Mouse (Mus musculus) forebrain, embryonic 13.5 days (tissue): Measurements from ENCODE around the gene Cdk15. TPM values are rescaled to one million over a fixed set of nuclear protein-coding genes. Genes with fewer than 3 reads are reported as not detected.

Experiments used
- ATAC-seq: fragments of 200-750 bp; cut with Nextera tagmentation; 2 replicates; pipeline ENCODE4 v1.8.0; 2017
- H3K27ac ChIP-seq: fragments of 300-500 bp; sonication (generic); 2 replicates; pipeline ENCODE4 v1.5.1; 2015; ENCODE audit warnings: inconsistent platforms, mild to moderate bottlenecking, moderate library complexity
- H3K27me3 ChIP-seq: fragments of 300-500 bp; sonication (generic); 2 replicates; pipeline ENCODE4 v1.6.1; 2015; ENCODE audit warnings: mild to moderate bottlenecking, inconsistent platforms
- H3K36me3 ChIP-seq: fragments of 300-500 bp; sonication (generic); 2 replicates; pipeline ENCODE4 v1.6.1; 2015; ENCODE audit warnings: mild to moderate bottlenecking, inconsistent platforms; ENCODE audit not compliant: poor library complexity, severe bottlenecking
- H3K4me1 ChIP-seq: fragments of 300-500 bp; sonication (generic); 2 replicates; pipeline ENCODE4 v1.6.1; 2015; ENCODE audit warnings: inconsistent platforms
- H3K4me2 ChIP-seq: fragments of 300-500 bp; sonication (generic); 2 replicates; pipeline ENCODE4 v1.6.1; 2015; ENCODE audit warnings: inconsistent platforms, mild to moderate bottlenecking, moderate library complexity
- H3K4me3 ChIP-seq: fragments of 300-500 bp; sonication (generic); 2 replicates; pipeline ENCODE4 v1.5.1; 2015; ENCODE audit warnings: mild to moderate bottlenecking, inconsistent platforms
- H3K9ac ChIP-seq: fragments of 300-500 bp; sonication (generic); 2 replicates; pipeline ENCODE4 v1.6.1; 2015; ENCODE audit warnings: mild to moderate bottlenecking, inconsistent platforms
- H3K9me3 ChIP-seq: fragments of 300-500 bp; sonication (generic); replicated peaks from 2 replicates; pipeline ENCODE4 v1.6.1; 2016; ENCODE audit warnings: inconsistent platforms
- WGBS: fragments of 180-500 bp; shearing (Covaris S2); methylation state at CpG from one replicate; pipeline ENCODE4 v1.1.7; 2015; 5-methylcytosine and 5-hydroxymethylcytosine counted together
- polyA plus RNA-seq: library from polyadenylated mRNA; unstranded; fragments of >200 nt; fragmentation: Nextera tagmentation; extraction: Ambion mirVana; gene quantifications from 2 replicates; pipeline ENCODE4 v1.2.1, GENCODE M21; 2015

Gene Cdk15
- polyA plus RNA-seq, 1 experiment from 2014 or later = 0.39 TPM

DNA sequence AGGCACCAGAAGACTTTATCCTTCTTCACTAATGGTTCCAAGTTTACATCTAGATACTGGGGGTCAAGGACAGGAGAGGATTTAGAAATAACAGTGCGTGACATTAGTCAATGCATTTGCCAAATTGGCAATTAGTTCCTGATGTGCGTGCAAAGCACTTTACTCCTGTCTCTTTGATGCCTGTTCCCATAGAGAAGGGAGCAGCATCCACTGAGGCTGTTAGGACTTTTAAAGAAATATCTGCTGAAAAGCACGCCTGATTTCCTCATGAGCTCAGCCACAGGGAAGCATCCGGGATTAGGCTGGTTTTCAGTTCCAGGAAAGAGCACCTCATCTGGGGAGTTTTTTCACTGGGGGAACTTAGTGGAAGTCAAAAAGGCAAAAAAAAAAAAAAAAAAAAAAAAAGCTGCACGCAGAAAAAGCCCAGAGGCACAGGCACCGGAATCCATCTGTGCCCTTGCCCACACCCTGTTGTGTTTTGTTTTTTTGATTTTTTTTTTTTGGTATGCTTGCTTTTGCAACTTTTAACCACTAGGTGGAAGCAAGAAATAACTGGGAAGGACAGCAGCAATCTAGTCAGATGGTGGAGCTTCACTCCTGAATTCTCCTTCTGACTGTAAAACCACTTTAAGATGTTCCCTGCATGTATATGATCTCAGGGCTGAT is 59.8 kb downstream of the Cdk15 start:
- no peak overlapping the region for H3K9ac ChIP-seq
- 2% methylated on average over 6 of the region's 6 CpGs for WGBS
- H3K36me3 ChIP-seq = no peaks in the 10 kb centered on the region
- H3K27me3 ChIP-seq = peaks cover 28% of the 10 kb centered on the region
- H3K4me2 ChIP-seq = peak overlapping the region; percentile 45
- no peak overlapping the region for H3K4me3 ChIP-seq
- ATAC-seq = peak; percentile 53
- H3K27ac ChIP-seq = peak overlapping the region; percentile 51
- no peaks in the 10 kb centered on the region for H3K9me3 ChIP-seq
- peaks cover 48% of the 10 kb centered on the region for H3K4me1 ChIP-seq

DNA sequence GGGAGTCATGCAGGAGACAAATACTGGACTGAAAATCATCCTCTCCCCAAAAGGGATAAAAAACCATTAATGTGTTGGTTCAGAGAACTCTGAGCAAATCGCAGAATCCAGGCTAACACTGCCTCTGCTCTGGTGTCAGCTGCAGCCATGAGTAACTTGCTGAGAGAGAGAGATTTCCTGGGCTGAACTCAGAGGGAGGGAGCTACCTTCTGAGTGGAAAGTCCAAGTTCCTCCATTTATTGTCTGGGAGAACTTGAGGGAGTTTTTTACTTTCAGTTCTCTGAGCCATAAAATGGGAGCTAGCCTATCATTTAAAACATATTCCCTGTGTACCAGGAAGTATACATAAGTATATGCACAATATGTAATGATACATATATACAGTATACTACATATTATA is 60.7 kb downstream of the Cdk15 start:
- no peak overlapping the region for H3K4me3 ChIP-seq
- ATAC-seq = no peak

DNA sequence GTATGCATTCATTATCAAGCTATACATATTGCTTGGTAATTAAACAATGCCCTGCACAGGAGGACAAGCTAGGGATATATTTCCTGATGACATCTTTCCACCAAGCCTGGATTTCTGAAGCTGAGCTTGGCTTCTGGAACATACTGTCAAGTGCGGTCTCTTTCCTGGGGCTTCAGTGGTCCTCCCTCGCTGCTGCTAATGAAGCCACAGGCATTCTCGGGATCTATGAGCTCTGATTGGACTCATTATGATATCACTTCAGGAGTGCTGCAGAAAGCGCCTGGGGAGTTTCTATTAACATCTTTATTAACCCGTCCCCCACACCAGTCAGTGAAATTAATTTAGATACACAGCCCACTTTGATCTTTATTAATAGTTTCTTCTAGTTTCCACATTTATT is 62.2 kb downstream of the Cdk15 start:
- Histone ChIP-seq H3K27me3 (peaks cover 15% of the 10 kb centered on the region; the same call in 1 of the 2 replicates), H3K9me3 (no peaks in the 10 kb centered on the region), H3K27ac (no peak overlapping the region), H3K36me3 (no peaks in the 10 kb centered on the region), H3K9ac (no peak overlapping the region), H3K4me3 (no peak overlapping the region), H3K4me2 (no peak overlapping the region), H3K4me1 (peaks cover 31% of the 10 kb centered on the region)
- no peak for ATAC-seq
- WGBS = 30% methylated on average over 5 of the region's 5 CpGs

More for the DNA sequence above, 60.7 kb downstream of the Cdk15 start:
- Histone ChIP-seq H3K27ac (no peak overlapping the region), H3K4me2 (no peak overlapping the region), H3K9me3 (no peaks in the 10 kb centered on the region), H3K27me3 (peaks cover 26% of the 10 kb centered on the region), H3K9ac (no peak overlapping the region), H3K4me1 (peaks cover 43% of the 10 kb centered on the region), H3K36me3 (no peaks in the 10 kb centered on the region)
- whole genome bisulfite sequencing = 81% methylated on average over 1 of the region's 1 CpGs

DNA sequence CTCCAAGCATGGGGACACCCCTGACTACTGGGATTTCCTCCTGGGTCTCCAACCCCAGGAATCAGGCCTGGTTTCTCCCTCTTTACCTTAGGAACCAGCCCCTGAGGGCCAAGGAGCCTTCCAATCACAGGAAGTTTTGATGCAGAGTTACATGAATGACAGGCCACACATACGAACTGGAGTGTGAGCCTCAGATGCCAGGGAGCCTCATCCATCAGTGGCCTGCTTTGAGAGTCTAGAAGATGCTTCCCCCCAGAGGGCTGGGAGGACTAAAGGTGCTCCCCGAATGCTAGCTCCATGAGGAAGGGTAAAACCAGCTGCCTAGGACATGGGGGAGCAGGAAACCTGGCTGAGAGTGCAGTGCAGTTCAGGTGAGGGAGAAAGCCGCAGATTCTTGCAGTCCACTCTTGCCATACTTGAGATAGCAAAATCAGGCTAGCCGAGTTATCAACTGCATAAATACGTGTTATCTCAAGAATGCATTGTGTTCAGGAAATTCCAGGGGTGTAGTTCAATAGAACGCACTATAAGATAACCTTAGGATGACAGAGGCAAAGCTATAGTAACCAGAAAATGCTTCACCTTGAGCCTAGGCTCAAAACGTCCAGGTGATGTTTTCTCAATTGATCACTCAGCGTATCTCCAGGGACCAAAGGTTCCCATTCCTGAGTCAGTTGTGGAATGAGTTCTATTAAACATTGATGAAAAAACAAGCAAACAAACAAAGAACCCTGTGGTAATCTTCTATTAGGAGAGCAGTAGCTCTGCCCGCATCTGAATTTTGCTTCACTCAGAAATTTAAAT is 64.6 kb downstream of the Cdk15 start:
- no peak for ATAC-seq
- no peak overlapping the region for H3K4me3 ChIP-seq
- H3K4me2 ChIP-seq = no peak overlapping the region
- no peaks in the 10 kb centered on the region for H3K9me3 ChIP-seq
- H3K4me1 ChIP-seq = peaks cover 11% of the 10 kb centered on the region
- WGBS = 83% methylated on average over 9 of the region's 9 CpGs
- H3K27ac ChIP-seq = no peak overlapping the region
- peaks cover 7% of the 10 kb centered on the region; the same call in 1 of the 2 replicates for H3K27me3 ChIP-seq
- no peaks in the 10 kb centered on the region for H3K36me3 ChIP-seq
- H3K9ac ChIP-seq = no peak overlapping the region

- H3K4me1 ChIP-seq = peaks cover 13% of the 10 kb centered on the region
- no peak overlapping the region for H3K9ac ChIP-seq
- H3K27me3 ChIP-seq = peaks cover 7% of the 10 kb centered on the region; the same call in 1 of the 2 replicates
- no peak overlapping the region for H3K4me3 ChIP-seq
- no peak overlapping the region for H3K4me2 ChIP-seq
- H3K27ac ChIP-seq = no peak overlapping the region
- H3K36me3 ChIP-seq = no peaks in the 10 kb centered on the region
- 62% methylated on average over 9 of the region's 9 CpGs for WGBS
- no peaks in the 10 kb centered on the region for H3K9me3 ChIP-seq
- no peak for ATAC-seq
Measured at GRCm38 (mm10) chr1:59321880-59322836, 65.5 kb downstream of the Cdk15 start.

DNA sequence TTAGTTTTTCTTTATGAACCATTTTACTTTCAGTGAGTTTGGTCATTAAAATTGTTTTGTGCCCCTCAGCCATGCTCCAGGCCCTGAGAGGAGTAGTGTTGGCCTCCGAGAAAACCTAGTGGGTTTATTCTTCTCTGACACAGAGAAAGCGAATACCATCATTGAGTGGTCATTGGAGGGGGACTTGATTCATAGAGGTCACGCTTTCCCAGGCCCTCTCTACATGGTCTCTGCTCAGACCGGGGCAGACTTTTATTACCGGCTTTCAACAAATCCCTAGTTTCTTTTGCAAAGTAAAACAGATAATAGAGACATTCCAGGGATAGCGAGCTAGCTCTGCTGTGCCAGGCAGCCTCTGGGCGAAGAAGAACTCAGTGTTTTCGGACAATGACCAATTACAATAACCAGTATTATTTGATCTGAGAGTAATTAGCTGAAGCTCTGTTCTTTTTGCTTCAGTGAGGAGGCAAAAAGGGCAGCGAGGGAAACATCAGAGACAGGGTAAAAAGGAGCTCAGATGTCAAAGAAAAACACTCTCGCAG is 70.2 kb downstream of the Cdk15 start:
- no peak for ATAC-seq
- Histone ChIP-seq H3K27ac (no peak overlapping the region), H3K9me3 (no peaks in the 10 kb centered on the region)

GRCm38 (mm10) chr1:59332737-59333385 is 76.2 kb downstream of the Cdk15 start:
- H3K27ac ChIP-seq = peak overlapping the region; percentile 35
- H3K9me3 ChIP-seq = no peaks in the 10 kb centered on the region
- no peaks in the 10 kb centered on the region for H3K36me3 ChIP-seq
- WGBS = 17% methylated on average over 13 of the region's 13 CpGs
- H3K4me1 ChIP-seq = peaks cover 33% of the 10 kb centered on the region
- H3K9ac ChIP-seq = 0 out of 2 replicates have a peak overlapping the region, but pooled peaks have one; percentile 21
- H3K4me3 ChIP-seq = no peak overlapping the region
- no peak for ATAC-seq
- H3K4me2 ChIP-seq = peak overlapping the region; percentile 39
- no peaks in the 10 kb centered on the region for H3K27me3 ChIP-seq

More for the DNA sequence above, 70.2 kb downstream of the Cdk15 start:
- no peaks in the 10 kb centered on the region for H3K36me3 ChIP-seq
- peaks cover 20% of the 10 kb centered on the region for H3K4me1 ChIP-seq
- H3K4me2 ChIP-seq = no peak overlapping the region
- H3K27me3 ChIP-seq = 0 out of 2 replicates have a peak, but pooled peaks cover 3% of the 10 kb centered on the region
- H3K9ac ChIP-seq = peak overlapping the region; percentile 17; the same call in 1 of the 2 replicates
- H3K4me3 ChIP-seq = no peak overlapping the region
- 7% methylated on average over 10 of the region's 10 CpGs for WGBS

DNA sequence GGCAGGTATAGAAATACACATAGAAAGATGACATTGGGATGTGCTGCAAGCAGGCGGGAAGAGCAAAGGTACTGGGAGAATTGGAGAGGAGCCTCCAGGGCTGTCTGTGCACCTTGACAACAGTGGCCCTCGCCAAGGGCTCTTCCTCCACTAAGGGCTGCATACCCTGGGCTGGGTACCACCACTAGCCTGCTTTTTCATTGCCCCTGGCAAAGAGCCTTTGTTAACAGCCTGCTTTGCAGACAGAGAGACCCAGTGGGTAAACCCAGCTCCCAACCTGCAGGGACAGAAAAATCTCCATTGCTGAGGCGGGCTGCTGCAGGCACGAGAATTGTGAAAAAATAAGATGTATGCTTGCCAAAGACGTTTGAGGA is 76.7 kb downstream of the Cdk15 start:
- Histone ChIP-seq H3K4me1 (peaks cover 27% of the 10 kb centered on the region), H3K4me2 (peak overlapping the region; percentile 39), H3K27me3 (no peaks in the 10 kb centered on the region), H3K9me3 (no peaks in the 10 kb centered on the region), H3K36me3 (no peaks in the 10 kb centered on the region), H3K9ac (0 out of 2 replicates have a peak overlapping the region, but pooled peaks have one; percentile 21), H3K4me3 (no peak overlapping the region), H3K27ac (peak overlapping the region; percentile 35)
- WGBS = 18% methylated on average over 5 of the region's 5 CpGs
- ATAC-seq = peak; percentile 65; the same call in 1 of the 2 replicates

DNA sequence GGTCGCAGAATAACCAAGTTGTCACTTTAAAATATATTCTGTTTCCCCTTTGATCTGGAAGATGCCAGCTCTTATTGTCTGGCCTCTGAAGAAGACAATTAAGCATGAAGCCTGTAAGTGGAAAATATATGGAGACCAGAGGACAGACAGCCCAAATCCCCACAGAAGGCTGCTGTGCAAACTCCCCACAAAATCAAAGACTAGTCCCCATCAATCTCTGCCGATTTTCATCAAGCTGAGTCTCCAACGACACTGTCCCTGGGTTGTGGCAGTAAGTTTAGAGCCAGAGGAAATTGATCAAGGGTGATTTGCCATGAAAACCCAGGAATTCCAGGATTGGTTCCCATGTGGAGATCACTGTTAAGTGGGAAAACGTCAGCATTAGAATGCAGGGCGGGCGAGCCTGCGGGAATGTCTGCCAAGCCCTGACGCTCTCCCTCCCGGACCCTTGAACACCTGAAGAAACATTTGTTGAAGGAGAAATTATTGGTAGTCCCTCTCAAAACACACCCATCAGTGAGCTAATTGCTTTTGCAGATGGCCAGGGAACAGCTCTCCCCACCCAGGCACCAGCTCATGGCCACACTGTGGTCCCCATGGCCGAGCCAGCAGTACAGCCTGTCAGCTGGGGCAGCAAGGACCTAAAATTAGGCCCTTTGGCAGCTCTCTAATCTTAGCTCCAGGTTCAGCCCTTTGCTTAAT is 77.3 kb downstream of the Cdk15 start:
- H3K27ac ChIP-seq = peak overlapping the region; percentile 35

DNA sequence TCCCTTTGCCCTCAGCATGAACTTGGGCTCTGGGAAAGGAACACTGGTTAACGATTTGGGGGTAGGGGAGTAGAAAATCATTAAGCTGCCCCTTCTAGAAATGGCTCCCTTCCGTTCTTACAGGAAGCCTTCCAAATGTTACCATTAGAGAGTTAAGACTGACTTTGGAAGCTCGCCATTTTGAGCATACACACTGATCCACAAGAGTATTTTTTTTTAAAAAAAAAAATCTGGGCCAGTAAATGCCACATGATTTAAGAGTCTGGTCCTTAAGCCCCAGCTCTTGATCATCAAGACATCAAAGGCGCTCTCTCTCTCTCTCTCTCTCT is 77.8 kb downstream of the Cdk15 start:
- H3K36me3 ChIP-seq = no peaks in the 10 kb centered on the region
- H3K27ac ChIP-seq = no peak overlapping the region
- WGBS = 40% methylated on average over 4 of the region's 4 CpGs
- H3K9ac ChIP-seq = no peak overlapping the region
- no peaks in the 10 kb centered on the region for H3K9me3 ChIP-seq
- H3K27me3 ChIP-seq = no peaks in the 10 kb centered on the region
- ATAC-seq = no peak
- H3K4me2 ChIP-seq = no peak overlapping the region
- no peak overlapping the region for H3K4me3 ChIP-seq
- H3K4me1 ChIP-seq = peaks cover 26% of the 10 kb centered on the region

More for the DNA sequence above, 77.3 kb downstream of the Cdk15 start:
- no peak overlapping the region for H3K4me3 ChIP-seq
- 46% methylated on average over 10 of the region's 10 CpGs for WGBS
- no peaks in the 10 kb centered on the region for H3K27me3 ChIP-seq
- 0 out of 2 replicates have a peak overlapping the region, but pooled peaks have one; percentile 21 for H3K9ac ChIP-seq
- H3K36me3 ChIP-seq = no peaks in the 10 kb centered on the region
- H3K4me1 ChIP-seq = peaks cover 26% of the 10 kb centered on the region
- no peak for ATAC-seq
- no peaks in the 10 kb centered on the region for H3K9me3 ChIP-seq
- no peak overlapping the region for H3K4me2 ChIP-seq

- Histone ChIP-seq H3K4me2 (no peak overlapping the region), H3K27me3 (no peaks in the 10 kb centered on the region), H3K4me3 (no peak overlapping the region), H3K9ac (no peak overlapping the region), H3K4me1 (peaks cover 35% of the 10 kb centered on the region), H3K36me3 (no peaks in the 10 kb centered on the region), H3K27ac (no peak overlapping the region), H3K9me3 (no peaks in the 10 kb centered on the region)
- 77% methylated on average over 1 of the region's 1 CpGs for WGBS
- ATAC-seq = no peak
Measured at GRCm38 (mm10) chr1:59336256-59336655, 79.5 kb downstream of the Cdk15 start.
